Mouse (Mus musculus) hematopoietic stem cell, adult 5-6 weeks (primary cell): Measurements from ENCODE around the gene Kel. TPM values are rescaled to one million over a fixed set of nuclear protein-coding genes. Genes with fewer than 3 reads are reported as not detected.

Experiments used
- ATAC-seq, 2 experiments: fragments of 125-278 bp in 1 of 2; replicated peaks in 1 of 2; 2 replicates each; pipeline ENCODE4 v1.8.0; 2016 to 2017; ENCODE audit warnings: inconsistent platforms in 2 of 2, mild to moderate bottlenecking in 2 of 2, moderate number of reproducible peaks in 2 of 2, low read depth in 1 of 2, moderate TSS enrichment in 1 of 2; ENCODE audit not compliant: low FRiP score in 2 of 2, poor library complexity in 2 of 2, severe bottlenecking in 2 of 2, insufficient read depth in 1 of 2, low TSS enrichment in 1 of 2
- total RNA-seq: library from RNA; stranded (forward); fragments of 172-1452, 232-1000 nt; gene quantifications from 2 replicates; pipeline ENCODE4 v1.2.3, GENCODE M21; 2017

The Kel gene
- total RNA-seq, 1 experiment from 2014 or later = 12.9 TPM

GRCm38 (mm10) chr6:41662320-41662719 is 41.8 kb downstream of the Kel start:
- peak; percentile 73 to 78; a peak in 2 of 4 replicates for ATAC-seq

- no peak for ATAC-seq
Measured at GRCm38 (mm10) chr6:41658487-41658886, 45.7 kb downstream of the Kel start.

GRCm38 (mm10) chr6:41654648-41655047 is 49.5 kb downstream of the Kel start:
- ATAC-seq = peak; percentile 80 to 87

- ATAC-seq = peak in 1 of 2 experiments; percentile 42; a peak in 1 of 4 replicates
Measured at GRCm38 (mm10) chr6:41653173-41653572, 51.0 kb downstream of the Kel start.

- ATAC-seq = no peak
Measured at GRCm38 (mm10) chr6:41646672-41647071, 57.5 kb downstream of the Kel start.

- ATAC-seq = no peak
Measured at GRCm38 (mm10) chr6:41646220-41646619, 57.9 kb downstream of the Kel start.

GRCm38 (mm10) chr6:41643227-41643626 is 60.9 kb downstream of the Kel start:
- ATAC-seq = peak; percentile 31 to 40; a peak in 2 of 4 replicates

GRCm38 (mm10) chr6:41642765-41643164 is 61.4 kb downstream of the Kel start:
- ATAC-seq = no peak; a peak in 2 of 4 replicates

GRCm38 (mm10) chr6:41641173-41641866 is 62.8 kb downstream of the Kel start:
- no peak for ATAC-seq

- ATAC-seq = no peak
Measured at GRCm38 (mm10) chr6:41640449-41640848, 63.7 kb downstream of the Kel start.

- no peak for ATAC-seq
Measured at GRCm38 (mm10) chr6:41637927-41638506, 66.1 kb downstream of the Kel start.

GRCm38 (mm10) chr6:41637393-41637792 is 66.7 kb downstream of the Kel start:
- no peak for ATAC-seq

Other genes starting within 250 kb of the Kel start
- not detected in 2 replicates for gene Prss1, start 245.4 kb downstream of the Kel start, total RNA-seq
- not detected in 2 replicates for gene Prss2, start 182.6 kb downstream of the Kel start, total RNA-seq
- gene Ephb6, start 98.9 kb downstream of the Kel start, total RNA-seq = 10.7 and 17.9 TPM in 2 replicates
- not detected in 2 replicates for gene Trpv6, start 67.9 kb downstream of the Kel start, total RNA-seq
- gene Trpv5, start 23.6 kb downstream of the Kel start, total RNA-seq = not detected in 2 replicates
- not detected in 2 replicates for gene Llcfc1, start 19.9 kb downstream of the Kel start, total RNA-seq
- not detected in 2 replicates for gene Olfr459, start 70.8 kb upstream of the Kel start, total RNA-seq
- not detected in 2 replicates for gene Pip, start 143.2 kb upstream of the Kel start, total RNA-seq
- not detected in 2 replicates for gene Sval2, start 148.7 kb upstream of the Kel start, total RNA-seq
- gene Sval1, start 247.3 kb upstream of the Kel start, total RNA-seq = not detected in 2 replicates